Mouse (Mus musculus) heart, embryonic 13.5 days (tissue): ENCODE data around the gene Zfp281. TPM values are rescaled to one million over a fixed set of nuclear protein-coding genes. Genes with fewer than 3 reads are reported as not detected.

Source experiments
- ATAC-seq: fragments of 200-750 bp; cut with Nextera tagmentation; 2 replicates; pipeline ENCODE4 v1.8.0; 2017; ENCODE audit warnings: moderate TSS enrichment; ENCODE audit not compliant: insufficient number of reproducible peaks, low FRiP score, low TSS enrichment; ENCODE audit errors: extremely low read depth
- H3K27ac ChIP-seq: fragments of 300-500 bp; sonication (generic); replicated peaks from 2 replicates; pipeline ENCODE4 v1.5.1; 2015; ENCODE audit warnings: moderate library complexity, mild to moderate bottlenecking, inconsistent platforms
- H3K27me3 ChIP-seq: fragments of 300-500 bp; sonication (generic); replicated peaks from 2 replicates; pipeline ENCODE4 v1.6.1; 2015; ENCODE audit warnings: mild to moderate bottlenecking, inconsistent platforms
- H3K36me3 ChIP-seq: fragments of 300-500 bp; sonication (generic); 2 replicates; pipeline ENCODE4 v1.6.1; 2015; ENCODE audit warnings: mild to moderate bottlenecking, inconsistent platforms
- H3K4me1 ChIP-seq: fragments of 300-500 bp; sonication (generic); 2 replicates; pipeline ENCODE4 v1.6.1; 2015; ENCODE audit warnings: inconsistent platforms
- H3K4me2 ChIP-seq: fragments of 300-500 bp; sonication (generic); 2 replicates; pipeline ENCODE4 v1.6.1; 2015; ENCODE audit warnings: inconsistent platforms, mild to moderate bottlenecking, moderate library complexity
- H3K4me3 ChIP-seq: fragments of 300-500 bp; sonication (generic); 2 replicates; pipeline ENCODE4 v1.5.1; 2015; ENCODE audit warnings: moderate library complexity, mild to moderate bottlenecking, inconsistent platforms
- H3K9ac ChIP-seq: fragments of 300-500 bp; sonication (generic); 2 replicates; pipeline ENCODE4 v1.6.1; 2015; ENCODE audit warnings: inconsistent platforms, mild to moderate bottlenecking, moderate library complexity
- H3K9me3 ChIP-seq: fragments of 300-500 bp; sonication (generic); 2 replicates; pipeline ENCODE4 v1.6.1; 2016; ENCODE audit warnings: inconsistent platforms
- WGBS: fragments of 180-500 bp; shearing (Covaris S2); methylation state at CpG from one replicate; pipeline ENCODE4 v1.1.7; 2015; ENCODE audit warnings: mixed read lengths; 5-methylcytosine and 5-hydroxymethylcytosine counted together
- polyA plus RNA-seq: library from polyadenylated mRNA; unstranded; fragments of >200 nt; fragmentation: Nextera tagmentation; extraction: Ambion mirVana; gene quantifications from 2 replicates; pipeline ENCODE4 v1.2.1, GENCODE M21; 2015

Zfp281 gene
- polyA plus RNA-seq, 1 experiment from 2014 or later = 12.4 TPM

GRCm38 (mm10) chr1:136638211-136638610 is 13.5 kb downstream of the Zfp281 start:
- peaks cover 5% of the 10 kb centered on the region; the same call in 1 of the 2 replicates for H3K36me3 ChIP-seq
- no peaks in the 10 kb centered on the region for H3K27me3 ChIP-seq
- H3K27ac ChIP-seq = no peak overlapping the region
- H3K4me3 ChIP-seq = no peak overlapping the region
- 78% methylated on average over 7 of the region's 7 CpGs for WGBS
- H3K4me2 ChIP-seq = no peak overlapping the region
- H3K4me1 ChIP-seq = no peaks in the 10 kb centered on the region
- no peak for ATAC-seq
- no peak overlapping the region for H3K9ac ChIP-seq
- H3K9me3 ChIP-seq = no peaks in the 10 kb centered on the region

- no peaks in the 10 kb centered on the region for H3K9me3 ChIP-seq
- no peak for ATAC-seq
- no peak overlapping the region for H3K4me2 ChIP-seq
- 85% methylated on average over 5 of the region's 5 CpGs for WGBS
- no peak overlapping the region for H3K9ac ChIP-seq
- H3K4me1 ChIP-seq = no peaks in the 10 kb centered on the region
- H3K4me3 ChIP-seq = no peak overlapping the region
- no peak overlapping the region for H3K27ac ChIP-seq
- peaks cover 2% of the 10 kb centered on the region; the same call in 1 of the 2 replicates for H3K36me3 ChIP-seq
- H3K27me3 ChIP-seq = no peaks in the 10 kb centered on the region
These were observed 14.0 kb downstream of the Zfp281 start for GRCm38 (mm10) chr1:136638699-136639098.

GRCm38 (mm10) chr1:136639221-136639620 is 14.5 kb downstream of the Zfp281 start:
- no peak overlapping the region for H3K27ac ChIP-seq
- WGBS = 40% methylated on average over 2 of the region's 2 CpGs
- ATAC-seq = no peak
- H3K4me1 ChIP-seq = peaks cover 1% of the 10 kb centered on the region
- H3K4me3 ChIP-seq = no peak overlapping the region
- H3K27me3 ChIP-seq = no peaks in the 10 kb centered on the region
- no peaks in the 10 kb centered on the region for H3K36me3 ChIP-seq
- no peak overlapping the region for H3K4me2 ChIP-seq
- H3K9me3 ChIP-seq = no peaks in the 10 kb centered on the region
- H3K9ac ChIP-seq = no peak overlapping the region

GRCm38 (mm10) chr1:136642701-136643100 is 18.0 kb downstream of the Zfp281 start:
- no peak overlapping the region for H3K27ac ChIP-seq
- 80% methylated on average over 3 of the region's 3 CpGs for WGBS
- H3K9ac ChIP-seq = no peak overlapping the region
- no peaks in the 10 kb centered on the region for H3K27me3 ChIP-seq
- no peak overlapping the region for H3K4me2 ChIP-seq
- no peaks in the 10 kb centered on the region for H3K36me3 ChIP-seq
- H3K9me3 ChIP-seq = no peaks in the 10 kb centered on the region
- H3K4me1 ChIP-seq = peaks cover 7% of the 10 kb centered on the region
- H3K4me3 ChIP-seq = no peak overlapping the region
- ATAC-seq = no peak

- Histone ChIP-seq H3K9ac (no peak overlapping the region), H3K36me3 (no peaks in the 10 kb centered on the region), H3K9me3 (no peaks in the 10 kb centered on the region), H3K4me1 (peaks cover 7% of the 10 kb centered on the region), H3K4me3 (no peak overlapping the region), H3K4me2 (no peak overlapping the region), H3K27me3 (no peaks in the 10 kb centered on the region), H3K27ac (no peak overlapping the region)
- 51% methylated on average over 4 of the region's 4 CpGs for WGBS
- no peak for ATAC-seq
These were observed 19.8 kb downstream of the Zfp281 start for GRCm38 (mm10) chr1:136644486-136644885.

GRCm38 (mm10) chr1:136645849-136646625 is 21.3 kb downstream of the Zfp281 start:
- H3K36me3 ChIP-seq = no peaks in the 10 kb centered on the region
- 79% methylated on average over 8 of the region's 8 CpGs for WGBS
- no peak overlapping the region for H3K27ac ChIP-seq
- no peaks in the 10 kb centered on the region for H3K27me3 ChIP-seq
- H3K9ac ChIP-seq = no peak overlapping the region
- no peak overlapping the region for H3K4me3 ChIP-seq
- no peak overlapping the region for H3K4me2 ChIP-seq
- H3K4me1 ChIP-seq = peaks cover 7% of the 10 kb centered on the region
- no peaks in the 10 kb centered on the region for H3K9me3 ChIP-seq
- no peak for ATAC-seq

GRCm38 (mm10) chr1:136652066-136652465 is 27.4 kb downstream of the Zfp281 start:
- Histone ChIP-seq H3K4me1 (peaks cover 8% of the 10 kb centered on the region; the same call in 1 of the 2 replicates), H3K36me3 (no peaks in the 10 kb centered on the region), H3K4me3 (no peak overlapping the region), H3K27me3 (no peaks in the 10 kb centered on the region), H3K9ac (no peak overlapping the region), H3K27ac (no peak overlapping the region), H3K4me2 (no peak overlapping the region), H3K9me3 (no peaks in the 10 kb centered on the region)
- WGBS = 77% methylated on average over 3 of the region's 3 CpGs
- no peak for ATAC-seq

- Histone ChIP-seq H3K4me2 (no peak overlapping the region), H3K27me3 (no peaks in the 10 kb centered on the region), H3K4me3 (no peak overlapping the region), H3K9me3 (no peaks in the 10 kb centered on the region), H3K4me1 (peaks cover 11% of the 10 kb centered on the region; the same call in 1 of the 2 replicates), H3K9ac (no peak overlapping the region), H3K36me3 (no peaks in the 10 kb centered on the region), H3K27ac (no peak overlapping the region)
- ATAC-seq = no peak
- WGBS = 81% methylated on average over 8 of the region's 8 CpGs
These were observed 28.8 kb downstream of the Zfp281 start for GRCm38 (mm10) chr1:136653526-136653925.

- Histone ChIP-seq H3K9ac (no peak overlapping the region), H3K9me3 (no peaks in the 10 kb centered on the region), H3K4me2 (no peak overlapping the region), H3K4me3 (no peak overlapping the region), H3K27me3 (no peaks in the 10 kb centered on the region), H3K27ac (no peak overlapping the region), H3K4me1 (peaks cover 11% of the 10 kb centered on the region; the same call in 1 of the 2 replicates), H3K36me3 (no peaks in the 10 kb centered on the region)
- 49% methylated on average over 11 of the region's 11 CpGs for WGBS
- no peak for ATAC-seq
These were observed 29.7 kb downstream of the Zfp281 start for GRCm38 (mm10) chr1:136654385-136654784.

- no peaks in the 10 kb centered on the region for H3K27me3 ChIP-seq
- WGBS = 54% methylated on average over 7 of the region's 7 CpGs
- peaks cover 17% of the 10 kb centered on the region for H3K4me1 ChIP-seq
- no peak overlapping the region for H3K9ac ChIP-seq
- ATAC-seq = no peak
- no peaks in the 10 kb centered on the region for H3K36me3 ChIP-seq
- H3K4me3 ChIP-seq = no peak overlapping the region
- H3K9me3 ChIP-seq = no peaks in the 10 kb centered on the region
- no peak overlapping the region for H3K4me2 ChIP-seq
- H3K27ac ChIP-seq = no peak overlapping the region
These were observed 31.9 kb downstream of the Zfp281 start for GRCm38 (mm10) chr1:136656619-136657018.

GRCm38 (mm10) chr1:136658456-136659227 is 33.9 kb downstream of the Zfp281 start:
- WGBS = 91% methylated on average over 13 of the region's 13 CpGs
- no peak for ATAC-seq
- Histone ChIP-seq H3K9me3 (no peaks in the 10 kb centered on the region), H3K4me1 (peaks cover 27% of the 10 kb centered on the region), H3K4me3 (no peak overlapping the region), H3K4me2 (no peak overlapping the region), H3K27ac (no peak overlapping the region), H3K27me3 (no peaks in the 10 kb centered on the region), H3K9ac (no peak overlapping the region), H3K36me3 (no peaks in the 10 kb centered on the region)
